Mouse (Mus musculus) small intestine, adult 2 months (tissue): ENCODE measurements around the gene Tfrc. TPM values are rescaled to one million over a fixed set of nuclear protein-coding genes. Genes with fewer than 3 reads are reported as not detected.

Experiments
- H3K27ac ChIP-seq: fragments of 200-500 bp; 2 replicates; pipeline ENCODE4 v1.5.1; 2012; ENCODE audit warnings: low read depth, low read length, control low read depth, inconsistent platforms; ENCODE audit not compliant: insufficient read depth
- H3K27me3 ChIP-seq: fragments of 200-500 bp; 2 replicates; pipeline ENCODE4 v1.6.1; 2012; ENCODE audit warnings: mild to moderate bottlenecking, moderate library complexity, low read length, inconsistent platforms; ENCODE audit not compliant: control insufficient read depth, insufficient read depth
- H3K36me3 ChIP-seq: fragments of 200-500 bp; 2 replicates; pipeline ENCODE4 v1.6.1; 2012; ENCODE audit warnings: mild to moderate bottlenecking, low read length, control low read depth, inconsistent platforms; ENCODE audit not compliant: control insufficient read depth, insufficient read depth
- H3K4me1 ChIP-seq: fragments of 200-500 bp; 2 replicates; pipeline ENCODE4 v1.6.1; 2012; ENCODE audit warnings: low read length, inconsistent platforms, mixed read lengths; ENCODE audit not compliant: control insufficient read depth, insufficient read depth, insufficient read length
- H3K4me3 ChIP-seq: fragments of 200-500 bp; 2 replicates; pipeline ENCODE4 v1.5.1; 2012; ENCODE audit warnings: low read depth, mild to moderate bottlenecking, control low read depth, inconsistent platforms, low read length, moderate library complexity
- CTCF ChIP-seq: fragments of 200-500 bp; IDR thresholded peaks from 2 replicates; pipeline ENCODE4 v1.5.1; 2012; ENCODE audit warnings: low read depth, mild to moderate bottlenecking, control low read depth, inconsistent platforms, low read length, moderate library complexity, mixed read lengths; ENCODE audit not compliant: insufficient replicate concordance, insufficient read length; ENCODE audit errors: extremely low read depth
- POLR2A ChIP-seq: fragments of 200-500 bp; IDR thresholded peaks from 2 replicates; pipeline ENCODE4 v1.6.1; 2012; ENCODE audit warnings: low read depth, mild to moderate bottlenecking, control low read depth, inconsistent platforms, low read length, moderate library complexity
- WGBS: fragments of 180-500 bp; shearing (Covaris S2); methylation state at CpG from one replicate; pipeline ENCODE4 v1.1.7; 2018; 5-methylcytosine and 5-hydroxymethylcytosine counted together
- polyA plus RNA-seq: library from polyadenylated mRNA; depleted of rRNA; stranded (reverse); fragments of >200 nt; gene quantifications from 2 replicates; pipeline ENCODE4 v1.2.3, GENCODE M21; 2012

The Tfrc gene
- polyA plus RNA-seq, 1 experiment = 3.0 TPM

GRCm38 (mm10) chr16:32668472-32668871, 59.8 kb downstream of the Tfrc start:
- Histone ChIP-seq H3K4me1 (peaks cover 29% of the 10 kb centered on the region), H3K36me3 (no peaks in the 10 kb centered on the region), H3K4me3 (no peak overlapping the region), H3K27me3 (no peaks in the 10 kb centered on the region), H3K27ac (no peak overlapping the region)
- no peak for TF ChIP-seq POLR2A
- no peak for TF ChIP-seq CTCF
- whole genome bisulfite sequencing = 91% methylated on average over 4 of the region's 4 CpGs

- WGBS = 96% methylated on average over 10 of the region's 10 CpGs
- Histone ChIP-seq H3K4me1 (peaks cover 34% of the 10 kb centered on the region), H3K27me3 (no peaks in the 10 kb centered on the region), H3K27ac (no peak overlapping the region), H3K4me3 (no peak overlapping the region), H3K36me3 (no peaks in the 10 kb centered on the region)
- no peak for TF ChIP-seq POLR2A
- TF ChIP-seq CTCF = no peak
These were observed 60.5 kb downstream of the Tfrc start for GRCm38 (mm10) chr16:32669243-32669642.

- Histone ChIP-seq H3K4me1 (peaks cover 44% of the 10 kb centered on the region), H3K27me3 (no peaks in the 10 kb centered on the region), H3K4me3 (no peak overlapping the region), H3K36me3 (peaks cover 2% of the 10 kb centered on the region), H3K27ac (no peak overlapping the region)
- WGBS = 58% methylated on average over 10 of the region's 10 CpGs
- TF ChIP-seq CTCF = no peak
- TF ChIP-seq POLR2A = no peak
These were observed 61.8 kb downstream of the Tfrc start for GRCm38 (mm10) chr16:32670354-32671124.

GRCm38 (mm10) chr16:32671206-32671887, 62.6 kb downstream of the Tfrc start:
- H3K4me1 ChIP-seq = peaks cover 40% of the 10 kb centered on the region
- H3K27ac ChIP-seq = no peak overlapping the region
- WGBS = 85% methylated on average over 13 of the region's 13 CpGs
- H3K4me3 ChIP-seq = no peak overlapping the region
- peaks cover 9% of the 10 kb centered on the region for H3K36me3 ChIP-seq
- no peaks in the 10 kb centered on the region for H3K27me3 ChIP-seq
- TF ChIP-seq POLR2A = no peak
- no peak for TF ChIP-seq CTCF

GRCm38 (mm10) chr16:32672250-32672649, 63.5 kb downstream of the Tfrc start:
- Histone ChIP-seq H3K36me3 (peaks cover 15% of the 10 kb centered on the region), H3K4me1 (peaks cover 40% of the 10 kb centered on the region), H3K27me3 (no peaks in the 10 kb centered on the region), H3K27ac (peak overlapping the region; percentile 88), H3K4me3 (no peak overlapping the region)
- WGBS = 60% methylated on average over 7 of the region's 7 CpGs
- TF ChIP-seq POLR2A (no peak), CTCF (no peak)

GRCm38 (mm10) chr16:32672861-32673560, 64.3 kb downstream of the Tfrc start:
- Histone ChIP-seq H3K4me1 (peaks cover 48% of the 10 kb centered on the region), H3K27ac (peak overlapping the region; percentile 91), H3K4me3 (peak overlapping the region; percentile 69), H3K27me3 (no peaks in the 10 kb centered on the region), H3K36me3 (peaks cover 17% of the 10 kb centered on the region)
- TF ChIP-seq POLR2A (peak; percentile 72), CTCF (no peak)
- 28% methylated on average over 13 of the region's 13 CpGs for WGBS
